Mouse (Mus musculus): ENCODE measurements around the gene BC067074.

DNA sequence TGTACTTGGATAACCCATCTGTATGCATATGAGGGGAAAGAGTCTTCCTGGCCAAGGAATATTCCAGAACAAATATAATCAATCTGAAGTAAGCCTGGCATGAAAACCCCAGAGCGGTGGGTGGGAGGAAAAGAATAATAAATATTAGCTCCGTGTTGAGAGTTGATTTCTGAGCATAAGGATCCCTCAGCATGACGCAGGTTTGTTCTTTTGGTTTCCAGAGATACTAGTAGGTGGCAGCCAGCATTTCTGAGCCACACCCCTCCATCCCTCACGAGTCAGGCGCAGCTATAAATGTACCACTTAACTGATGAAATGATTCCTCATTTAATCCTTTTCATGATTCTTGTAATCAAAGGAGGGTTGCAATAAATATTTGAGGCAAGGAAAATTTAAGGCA, 41.0 kb downstream of the BC067074 start:
- TF ChIP-seq CTCF (IDR thresholded peaks at IDR 0.05; ENCODE audit: borderline replicate concordance, control insufficient read depth, extremely low read depth, insufficient read depth, low read length, poor library complexity) (no peak), POLR2A (IDR thresholded peaks at IDR 0.05; ENCODE audit: control insufficient read depth, extremely low read depth, insufficient read depth, low read length, poor library complexity) (no peak)
